Mouse (Mus musculus): ENCODE measurements around the gene Fbxo48.

- TF ChIP-seq CTCF (IDR thresholded peaks at IDR 0.05; ENCODE audit: extremely low read depth, insufficient read depth, low read length): no peak
- TF ChIP-seq POLR2A (IDR thresholded peaks at IDR 0.05; ENCODE audit: extremely low read depth, insufficient read depth, low read length): no peak
Measured at GRCm38 (mm10) chr11:16999933-17000332, 48.8 kb downstream of the Fbxo48 start.

All from cortical plate, adult 2 months (tissue).